Mouse (Mus musculus) cerebellum, postnatal 4 days (tissue): ENCODE measurements around the gene Prmt2.
A peak's percentile ranks its signal among the peaks of the same experiment; 100 is the strongest.

Experiments
- DNase-seq, 2 experiments: peaks; one replicate each; pipeline ENCODE4 v3.0.0; 2022; ENCODE audit warnings: low spot score in 2 of 2, mixed read lengths in 1 of 2

Gene Prmt2

GRCm38 (mm10) chr10:76218240-76218639, 19.4 kb downstream of the Prmt2 start:
- no peak for DNase-seq

- no peak for DNase-seq
Observed at GRCm38 (mm10) chr10:76217056-76217455, 20.6 kb downstream of the Prmt2 start.

- DNase-seq = no peak
Observed at GRCm38 (mm10) chr10:76214161-76214560, 23.5 kb downstream of the Prmt2 start.

- no peak for DNase-seq
Observed at GRCm38 (mm10) chr10:76212121-76212520, 25.5 kb downstream of the Prmt2 start.

- no peak for DNase-seq
Observed at GRCm38 (mm10) chr10:76210806-76211205, 26.9 kb downstream of the Prmt2 start.

- no peak for DNase-seq
Observed at GRCm38 (mm10) chr10:76209241-76209640, 28.4 kb downstream of the Prmt2 start.

GRCm38 (mm10) chr10:76207262-76207796, 30.3 kb downstream of the Prmt2 start:
- DNase-seq = no peak

GRCm38 (mm10) chr10:76203798-76204283, 33.8 kb downstream of the Prmt2 start:
- peak in 1 of 2 experiments; percentile 35 for DNase-seq

- DNase-seq = peak; percentile 54 to 80
Observed at GRCm38 (mm10) chr10:76201978-76202377, 35.7 kb downstream of the Prmt2 start.

- DNase-seq = no peak
Observed at GRCm38 (mm10) chr10:76201416-76201815, 36.2 kb downstream of the Prmt2 start.

GRCm38 (mm10) chr10:76188010-76188409, 49.7 kb downstream of the Prmt2 start:
- no peak for DNase-seq

- DNase-seq = no peak
Observed at GRCm38 (mm10) chr10:76185216-76185615, 52.4 kb downstream of the Prmt2 start.

- no peak for DNase-seq
Observed at GRCm38 (mm10) chr10:76174899-76175298, 62.8 kb downstream of the Prmt2 start.

- DNase-seq = no peak
Observed at GRCm38 (mm10) chr10:76158009-76158408, 79.7 kb downstream of the Prmt2 start.

- no peak for DNase-seq
Observed at GRCm38 (mm10) chr10:76157528-76157927, 80.1 kb downstream of the Prmt2 start.
